Mouse (Mus musculus) forebrain, embryonic 10.5 days (tissue): ENCODE results near the gene Cisd1. TPM values are rescaled to one million over a fixed set of nuclear protein-coding genes. Genes with fewer than 3 reads are reported as not detected.
A peak's percentile ranks its signal among the peaks of the same experiment; 100 is the strongest.
"Not testable (repeated sequence)": the region's sequence is repeated elsewhere in the genome, so short reads cannot be mapped to it uniquely, and the experiment has no call there.

Experiments used
- DNase-seq: peaks from one replicate; pipeline ENCODE4 v3.0.0-alpha.2; 2017; ENCODE audit warnings: low spot score; ENCODE audit errors: extremely low spot score
- H3K27ac ChIP-seq: fragments of 300-500 bp; sonication (generic); 2 replicates; pipeline ENCODE4 v1.5.1; 2016; ENCODE audit warnings: mild to moderate bottlenecking
- H3K27me3 ChIP-seq: fragments of 300-500 bp; sonication (generic); 2 replicates; pipeline ENCODE4 v1.6.1; 2016; ENCODE audit warnings: mild to moderate bottlenecking; ENCODE audit not compliant: poor library complexity, severe bottlenecking
- H3K36me3 ChIP-seq: fragments of 300-500 bp; sonication (generic); replicated peaks from 2 replicates; pipeline ENCODE4 v1.6.1; 2016; ENCODE audit warnings: mild to moderate bottlenecking, moderate library complexity
- H3K4me1 ChIP-seq: fragments of 300-500 bp; sonication (generic); 2 replicates; pipeline ENCODE4 v1.6.1; 2016
- H3K4me3 ChIP-seq: fragments of 300-500 bp; sonication (generic); 2 replicates; pipeline ENCODE4 v1.5.1; 2016; ENCODE audit warnings: mild to moderate bottlenecking, moderate library complexity
- H3K9me3 ChIP-seq: fragments of 300-500 bp; sonication (generic); 2 replicates; pipeline ENCODE4 v1.6.1; 2016; ENCODE audit warnings: mild to moderate bottlenecking, moderate library complexity
- WGBS: fragments of 180-500 bp; shearing (Covaris S2); methylation state at CpG from one replicate; pipeline ENCODE4 v1.1.7; 2016; 5-methylcytosine and 5-hydroxymethylcytosine counted together
- polyA plus RNA-seq: library from polyadenylated mRNA; unstranded; fragments of >200 nt; fragmentation: Nextera tagmentation; extraction: Ambion mirVana; gene quantifications from 2 replicates; pipeline ENCODE4 v1.2.1, GENCODE M21; 2016

Cisd1 gene
- 138 TPM in 2 replicates for polyA plus RNA-seq

GRCm38 (mm10) chr10:71344579-71345143, at the start of gene Cisd1:
Cisd1 (minus strand) TSS chr10:71344954.
- under 1% methylated on average over 60 of the region's 60 CpGs for whole genome bisulfite sequencing
- H3K4me1 ChIP-seq = peaks cover 48% of the 10 kb centered on the region
- peak within 1 kb of the TSS; percentile 94 for H3K27ac ChIP-seq
- no peaks in the 10 kb centered on the region for H3K27me3 ChIP-seq
- peak within 1 kb of the TSS; percentile 82 for H3K4me3 ChIP-seq
- H3K9me3 ChIP-seq = no peaks in the 10 kb centered on the region
- H3K36me3 ChIP-seq = 0 out of 2 replicates have a peak, but pooled peaks cover 3% of the 10 kb centered on the region
- peak; percentile 93 for DNase-seq

- Histone ChIP-seq H3K36me3 (0 out of 2 replicates have a peak, but pooled peaks cover 5% of the 10 kb centered on the region), H3K4me3 (no peak overlapping the region), H3K27me3 (no peaks in the 10 kb centered on the region), H3K27ac (no peak overlapping the region), H3K4me1 (peaks cover 3% of the 10 kb centered on the region), H3K9me3 (no peaks in the 10 kb centered on the region; the same call in 1 of the 2 replicates)
- 91% methylated on average over 5 of the region's 5 CpGs for WGBS
- DNase-seq = no peak
Measured at GRCm38 (mm10) chr10:71389311-71389710, 44.6 kb upstream of the Cisd1 start.

- WGBS = 81% methylated on average over 19 of the region's 19 CpGs
- no peak for DNase-seq
Measured at GRCm38 (mm10) chr10:71384159-71385044, 39.6 kb upstream of the Cisd1 start.

GRCm38 (mm10) chr10:71383552-71383924, 38.8 kb upstream of the Cisd1 start:
- peaks cover 42% of the 10 kb centered on the region for H3K36me3 ChIP-seq
- 90% methylated on average over 6 of the region's 6 CpGs for WGBS

More at GRCm38 (mm10) chr10:71384159-71385044, 39.6 kb upstream of the Cisd1 start:
- H3K27me3 ChIP-seq = no peaks in the 10 kb centered on the region
- H3K27ac ChIP-seq = no peak overlapping the region
- no peaks in the 10 kb centered on the region for H3K9me3 ChIP-seq
- H3K36me3 ChIP-seq = peaks cover 33% of the 10 kb centered on the region
- H3K4me1 ChIP-seq = peaks cover 5% of the 10 kb centered on the region
- H3K4me3 ChIP-seq = no peak overlapping the region

GRCm38 (mm10) chr10:71382858-71383551, 38.3 kb upstream of the Cisd1 start:
- Histone ChIP-seq H3K9me3 (no peaks in the 10 kb centered on the region), H3K4me1 (peaks cover 5% of the 10 kb centered on the region), H3K4me3 (no peak overlapping the region), H3K27me3 (no peaks in the 10 kb centered on the region), H3K36me3 (peaks cover 47% of the 10 kb centered on the region), H3K27ac (no peak overlapping the region)
- WGBS = 88% methylated on average over 8 of the region's 8 CpGs
- DNase-seq = no peak

More at GRCm38 (mm10) chr10:71383552-71383924, 38.8 kb upstream of the Cisd1 start:
- not testable (repeated sequence) for H3K9me3 ChIP-seq, H3K27me3 ChIP-seq, H3K27ac ChIP-seq, DNase-seq, H3K4me3 ChIP-seq, H3K4me1 ChIP-seq

- Histone ChIP-seq H3K4me1 (peaks cover 5% of the 10 kb centered on the region), H3K27me3 (no peaks in the 10 kb centered on the region), H3K4me3 (no peak overlapping the region), H3K27ac (no peak overlapping the region), H3K9me3 (no peaks in the 10 kb centered on the region), H3K36me3 (peaks cover 54% of the 10 kb centered on the region)
- WGBS = 86% methylated on average over 7 of the region's 7 CpGs
- DNase-seq = no peak
Measured at GRCm38 (mm10) chr10:71382109-71382508, 37.4 kb upstream of the Cisd1 start.

- no peak for DNase-seq
- WGBS = 93% methylated on average over 29 of the region's 29 CpGs
- no peaks in the 10 kb centered on the region for H3K27me3 ChIP-seq
- H3K4me3 ChIP-seq = no peak overlapping the region
- H3K4me1 ChIP-seq = peaks cover 5% of the 10 kb centered on the region
- no peak overlapping the region for H3K27ac ChIP-seq
- peaks cover 59% of the 10 kb centered on the region for H3K36me3 ChIP-seq
- no peaks in the 10 kb centered on the region for H3K9me3 ChIP-seq
Measured at GRCm38 (mm10) chr10:71381471-71382033, 36.8 kb upstream of the Cisd1 start.

- WGBS = 94% methylated on average over 7 of the region's 7 CpGs
- Histone ChIP-seq H3K36me3 (peaks cover 64% of the 10 kb centered on the region), H3K4me3 (no peak overlapping the region), H3K4me1 (peaks cover 5% of the 10 kb centered on the region), H3K9me3 (no peaks in the 10 kb centered on the region), H3K27me3 (no peaks in the 10 kb centered on the region), H3K27ac (no peak overlapping the region)
- DNase-seq = no peak
Measured at GRCm38 (mm10) chr10:71380406-71380805, 35.7 kb upstream of the Cisd1 start.

- H3K9me3 ChIP-seq = no peaks in the 10 kb centered on the region
- no peak overlapping the region for H3K27ac ChIP-seq
- no peak overlapping the region for H3K4me3 ChIP-seq
- no peak for DNase-seq
- H3K36me3 ChIP-seq = peaks cover 74% of the 10 kb centered on the region
- 92% methylated on average over 6 of the region's 6 CpGs for WGBS
- no peaks in the 10 kb centered on the region for H3K27me3 ChIP-seq
- no peaks in the 10 kb centered on the region for H3K4me1 ChIP-seq
Measured at GRCm38 (mm10) chr10:71376014-71376413, 31.3 kb upstream of the Cisd1 start.

- Histone ChIP-seq H3K36me3 (peaks cover 62% of the 10 kb centered on the region), H3K9me3 (no peaks in the 10 kb centered on the region), H3K27me3 (no peaks in the 10 kb centered on the region), H3K4me3 (no peak overlapping the region), H3K4me1 (no peaks in the 10 kb centered on the region), H3K27ac (no peak overlapping the region)
- DNase-seq = no peak
- WGBS = 95% methylated on average over 11 of the region's 11 CpGs
Measured at GRCm38 (mm10) chr10:71373706-71374105, 29.0 kb upstream of the Cisd1 start.

- no peaks in the 10 kb centered on the region for H3K9me3 ChIP-seq
- no peak for DNase-seq
- no peak overlapping the region for H3K4me3 ChIP-seq
- no peaks in the 10 kb centered on the region for H3K4me1 ChIP-seq
- WGBS = 89% methylated on average over 6 of the region's 6 CpGs
- peaks cover 57% of the 10 kb centered on the region for H3K36me3 ChIP-seq
- no peaks in the 10 kb centered on the region for H3K27me3 ChIP-seq
- no peak overlapping the region for H3K27ac ChIP-seq
Measured at GRCm38 (mm10) chr10:71371881-71372280, 27.1 kb upstream of the Cisd1 start.

- H3K9me3 ChIP-seq = no peaks in the 10 kb centered on the region
- H3K27ac ChIP-seq = no peak overlapping the region
- no peaks in the 10 kb centered on the region for H3K4me1 ChIP-seq
- 89% methylated on average over 3 of the region's 3 CpGs for WGBS
- H3K36me3 ChIP-seq = peaks cover 66% of the 10 kb centered on the region
- H3K27me3 ChIP-seq = no peaks in the 10 kb centered on the region
- H3K4me3 ChIP-seq = no peak overlapping the region
- DNase-seq = no peak
Measured at GRCm38 (mm10) chr10:71369466-71369865, 24.7 kb upstream of the Cisd1 start.
